Mouse (Mus musculus) ovary, postnatal 36 days (tissue): ENCODE measurements around the gene Arf3.
"Not testable (repeated sequence)": the region's sequence is repeated elsewhere in the genome, so short reads cannot be mapped to it uniquely, and the experiment has no call there.

Experiments
- DNase-seq: peaks from one replicate; pipeline ENCODE4 v3.0.0; 2022; ENCODE audit warnings: low spot score, mixed read lengths

Gene Arf3

GRCm38 (mm10) chr15:98762670-98763529 lies at the start of gene Arf3:
TSS of gene Arf3 (minus strand) at chr15:98763214.
- DNase-seq: peak; percentile 97

- not testable (repeated sequence) for DNase-seq
Measured at GRCm38 (mm10) chr15:98810212-98810611, 47.2 kb upstream of the Arf3 start.

DNA sequence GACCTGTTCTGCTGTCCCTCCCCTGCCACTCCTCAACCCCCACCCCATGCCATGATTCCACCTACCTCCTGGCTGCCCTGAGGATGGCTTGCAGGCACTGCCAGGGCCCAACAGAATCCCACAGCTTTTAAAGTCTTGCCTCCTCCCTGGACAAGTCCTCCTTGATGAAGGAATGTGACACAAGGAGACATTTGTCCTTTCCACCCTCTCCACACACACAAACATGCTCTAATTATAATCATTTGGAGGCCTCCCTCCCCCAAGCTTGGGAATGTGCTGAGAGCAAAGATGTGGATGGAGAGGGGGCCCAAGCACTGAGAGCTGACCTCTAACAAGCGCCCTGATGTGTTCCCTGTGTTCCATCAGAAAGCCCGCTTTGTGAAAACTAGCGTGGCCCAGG lies 46.4 kb upstream of the Arf3 start, which contains the start of gene Ddn:
Gene Ddn, minus strand, starts transcription at position 101 of the 400 bp plus-strand sequence.
- DNase-seq: no peak

DNA sequence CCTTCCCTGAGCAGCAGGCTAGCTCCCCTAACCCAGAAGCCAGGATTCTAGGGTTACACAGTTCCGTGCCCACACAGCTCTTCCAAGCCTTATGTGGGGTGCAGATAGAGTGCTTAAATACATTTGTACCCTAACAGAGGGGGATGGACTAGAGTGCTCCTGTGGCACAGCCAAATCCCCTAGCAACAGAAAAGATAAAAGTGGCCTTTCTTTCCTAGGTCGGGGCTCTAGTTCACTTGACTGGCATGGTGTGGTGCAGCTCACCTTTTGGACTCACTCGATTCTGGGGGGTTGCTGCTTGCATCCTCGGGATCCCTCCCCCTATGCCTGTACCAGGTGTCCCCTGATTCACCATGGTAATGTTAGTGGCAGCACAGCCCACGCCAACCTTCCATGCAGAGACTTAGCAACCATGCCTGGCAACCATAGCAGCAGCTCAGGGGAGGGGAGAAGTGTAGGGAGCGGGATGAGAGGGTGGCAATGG lies 45.7 kb upstream of the Arf3 start:
- DNase-seq: no peak

DNA sequence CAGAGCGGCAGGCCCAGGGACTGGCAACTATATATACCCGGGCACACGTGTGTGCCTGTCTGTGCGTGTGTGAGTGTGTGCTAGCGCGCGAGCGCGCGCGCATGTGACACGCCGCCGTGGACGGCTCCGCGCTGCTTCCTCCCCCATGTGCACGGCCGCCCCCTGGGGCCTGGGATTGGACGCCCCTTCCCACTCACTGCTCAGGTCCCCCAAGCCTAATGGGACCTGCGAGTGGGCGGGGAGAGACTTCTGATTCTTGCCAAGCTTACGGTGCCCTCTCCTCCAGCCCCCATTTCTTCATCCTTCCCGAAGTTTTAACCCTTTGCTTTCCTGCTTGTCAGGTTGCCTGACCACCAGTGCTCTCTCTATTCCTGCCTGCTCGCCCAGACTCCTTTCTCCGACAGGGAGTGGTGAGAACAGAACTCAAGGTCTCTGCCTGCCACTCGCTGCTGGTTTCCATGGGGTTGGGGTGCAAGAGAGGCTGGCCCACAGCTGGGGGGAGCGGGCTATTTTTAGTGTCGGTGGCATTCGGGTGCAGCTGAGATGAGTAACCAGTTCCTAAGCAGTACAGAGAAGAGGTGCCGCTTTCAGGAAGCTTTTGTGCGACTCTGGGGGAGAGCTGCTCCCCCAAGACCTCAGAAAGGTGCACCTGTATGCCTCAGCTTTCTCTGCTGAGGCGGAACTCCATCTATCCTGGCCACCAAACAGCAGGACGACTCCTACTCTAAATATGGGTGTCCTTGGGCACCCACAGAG lies 45.1 kb upstream of the Arf3 start:
- no peak for DNase-seq

- peak; percentile 36 for DNase-seq
Measured at GRCm38 (mm10) chr15:98806809-98807770, 44.1 kb upstream of the Arf3 start.

- no peak for DNase-seq
Measured at GRCm38 (mm10) chr15:98806071-98806808, 43.2 kb upstream of the Arf3 start.

DNA sequence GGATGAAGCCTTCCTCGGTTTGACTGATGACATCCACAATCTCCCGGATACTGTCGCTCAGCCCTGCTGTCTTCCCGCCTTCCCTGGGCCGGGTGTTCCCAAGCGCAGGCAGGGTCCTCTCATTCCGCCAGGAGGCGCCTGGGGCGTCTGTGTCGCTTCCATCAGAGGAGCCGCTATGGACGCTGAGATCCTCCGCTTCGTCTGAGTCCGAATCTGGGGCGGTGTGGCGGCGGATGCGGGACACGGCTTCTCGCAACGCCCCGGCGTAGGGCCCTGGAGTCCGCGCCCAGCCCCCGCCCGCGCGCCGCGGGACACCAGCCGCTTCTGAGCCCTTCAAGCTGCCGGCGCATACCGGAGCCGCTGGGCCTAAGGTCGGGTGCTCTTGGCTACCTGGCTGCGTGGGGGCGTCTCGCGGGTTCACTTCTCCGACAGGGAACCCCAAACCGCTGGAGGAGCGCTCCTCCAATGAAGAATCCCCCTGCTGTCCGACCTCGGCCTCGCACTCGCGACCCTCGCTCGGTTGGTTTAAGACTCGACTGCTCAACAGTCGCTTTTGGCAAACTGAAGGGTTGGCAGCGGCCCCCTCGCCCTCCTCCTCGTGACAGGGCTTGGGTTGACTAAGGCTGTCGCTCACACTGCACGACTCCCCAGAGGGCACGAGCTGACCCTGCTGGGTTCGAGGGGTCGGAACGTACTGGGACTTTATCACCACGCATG lies 42.5 kb upstream of the Arf3 start:
- peak; percentile 73 for DNase-seq

DNA sequence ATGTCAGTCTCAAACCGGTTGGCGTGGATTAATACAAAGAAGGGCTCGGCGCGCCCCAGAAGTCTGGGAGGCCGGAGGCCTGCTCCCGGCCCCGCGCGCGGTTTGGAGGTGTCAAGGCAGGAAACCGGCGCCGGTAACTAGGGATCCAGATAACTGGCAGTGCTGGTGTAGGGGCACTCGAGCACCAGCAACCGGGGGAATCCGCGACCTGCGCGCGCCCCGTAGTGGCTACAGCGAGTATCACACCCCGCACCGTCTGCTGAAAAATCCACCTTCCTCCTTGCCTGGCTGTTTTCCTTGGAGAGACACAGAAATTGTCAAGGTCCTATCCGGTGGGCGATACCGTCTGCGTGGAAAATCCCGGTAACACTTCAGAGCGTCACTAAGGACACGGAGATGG lies 41.0 kb upstream of the Arf3 start:
- DNase-seq: peak; percentile 83

DNA sequence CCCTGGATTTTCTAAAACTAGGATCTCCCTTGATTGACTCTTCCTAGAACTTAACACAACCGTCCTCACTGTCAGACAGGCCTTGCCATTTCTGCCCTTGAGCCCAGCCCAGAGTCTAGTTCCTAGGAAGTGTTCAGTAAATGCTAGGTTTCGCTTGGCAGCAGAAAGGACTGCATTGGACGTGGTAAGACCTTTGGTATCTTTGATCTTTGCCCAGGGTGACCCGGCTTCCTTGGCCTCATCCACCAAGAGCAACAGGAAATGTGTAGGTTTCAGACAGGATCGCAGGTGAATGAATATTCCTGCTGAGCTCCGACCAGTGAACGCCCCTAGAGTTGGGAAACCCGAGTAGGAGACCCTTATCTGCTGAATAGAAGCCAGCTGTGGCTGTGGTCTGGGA lies 39.9 kb upstream of the Arf3 start:
- DNase-seq: no peak

GRCm38 (mm10) chr15:98799396-98799795 lies 36.4 kb upstream of the Arf3 start:
- peak; percentile 80 for DNase-seq

DNA sequence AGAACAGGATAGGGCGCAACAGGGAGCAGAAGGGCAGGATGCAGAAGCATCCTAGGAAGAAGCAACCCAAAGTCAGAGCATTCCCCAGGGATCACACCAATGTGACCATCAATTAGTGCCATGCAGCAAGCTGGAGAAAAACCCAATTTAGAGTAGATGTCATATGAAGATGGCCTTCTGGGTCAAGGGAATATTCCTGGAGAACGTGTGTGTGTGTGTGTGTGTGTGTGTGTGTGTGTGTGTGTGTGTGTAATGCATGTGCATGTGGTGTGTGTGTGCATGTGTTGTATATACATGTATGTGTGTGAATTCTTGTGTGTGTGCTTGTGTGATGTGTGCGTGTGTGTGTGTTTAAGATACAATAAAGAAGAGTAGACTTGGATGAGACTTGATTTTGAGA lies 35.9 kb upstream of the Arf3 start:
- DNase-seq: no peak

DNA sequence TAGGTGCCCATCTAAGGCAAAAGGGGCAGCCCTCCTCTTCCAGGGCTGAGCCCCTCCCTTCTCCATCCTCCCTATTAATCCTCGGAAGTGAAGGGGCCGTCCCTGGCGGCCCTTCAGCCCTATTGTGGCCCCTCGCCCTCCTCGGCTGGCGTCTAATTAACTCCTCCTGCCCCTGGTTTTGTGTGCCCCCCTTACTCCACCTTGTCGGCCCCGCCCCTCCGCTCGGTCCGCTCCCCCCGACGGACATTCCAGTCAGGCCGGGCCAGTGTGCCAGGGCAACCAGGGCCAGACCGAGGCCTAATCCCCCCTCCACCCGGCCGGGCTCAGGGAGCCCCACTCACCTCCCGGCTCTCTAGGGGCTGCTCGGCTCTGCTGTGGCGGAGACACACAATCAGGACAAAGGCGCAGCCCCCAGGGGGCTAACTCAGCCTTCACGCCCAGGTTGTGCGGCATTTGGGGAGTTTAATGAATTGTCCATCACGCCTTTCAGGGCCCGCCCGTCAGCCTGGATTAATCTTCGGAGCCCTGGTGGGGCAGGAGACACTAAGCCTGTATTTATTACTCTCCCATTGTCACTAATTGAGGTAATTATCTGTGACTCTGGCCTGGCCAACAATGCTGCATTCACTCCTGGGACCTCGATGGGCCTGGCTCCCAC lies 35.0 kb upstream of the Arf3 start:
- DNase-seq: no peak

DNA sequence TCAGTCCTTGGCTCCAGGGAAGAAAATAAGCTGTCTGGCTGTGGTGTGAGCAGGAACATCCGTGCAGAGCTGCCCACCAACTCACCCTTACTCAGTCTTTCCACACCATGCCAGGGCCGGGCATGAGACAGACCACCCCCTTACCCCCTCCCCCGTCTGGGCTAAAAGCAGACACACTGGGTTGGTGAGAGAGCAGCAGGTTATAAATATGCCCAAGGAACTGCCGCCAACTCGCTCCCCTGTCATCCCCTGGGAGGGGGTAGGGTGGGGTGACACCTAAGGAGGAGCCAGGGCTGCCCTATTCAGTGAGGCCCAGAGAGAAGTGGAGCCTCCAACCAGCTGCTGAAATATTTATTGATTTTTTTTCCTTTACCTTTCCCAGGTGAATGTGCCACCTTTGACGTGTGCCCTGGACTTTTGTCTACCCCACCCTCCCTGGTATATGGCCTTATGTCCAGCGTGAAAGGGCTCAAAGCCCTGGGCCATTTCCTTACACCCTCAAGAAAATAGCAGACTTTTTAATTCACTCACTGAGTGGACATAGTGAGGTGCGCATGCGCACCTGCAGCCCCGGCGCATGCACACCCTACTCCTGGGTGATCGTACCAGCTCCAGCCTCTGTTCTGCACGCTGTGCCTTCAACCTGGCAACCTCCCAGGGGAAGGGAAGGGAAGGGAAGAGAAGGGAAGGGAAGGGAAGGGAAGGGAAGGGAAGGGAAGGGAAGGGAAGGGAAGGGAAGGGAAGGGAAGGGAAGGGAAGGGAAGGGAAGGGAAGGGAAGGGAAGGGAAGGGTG lies 34.0 kb upstream of the Arf3 start:
- DNase-seq: no peak

DNA sequence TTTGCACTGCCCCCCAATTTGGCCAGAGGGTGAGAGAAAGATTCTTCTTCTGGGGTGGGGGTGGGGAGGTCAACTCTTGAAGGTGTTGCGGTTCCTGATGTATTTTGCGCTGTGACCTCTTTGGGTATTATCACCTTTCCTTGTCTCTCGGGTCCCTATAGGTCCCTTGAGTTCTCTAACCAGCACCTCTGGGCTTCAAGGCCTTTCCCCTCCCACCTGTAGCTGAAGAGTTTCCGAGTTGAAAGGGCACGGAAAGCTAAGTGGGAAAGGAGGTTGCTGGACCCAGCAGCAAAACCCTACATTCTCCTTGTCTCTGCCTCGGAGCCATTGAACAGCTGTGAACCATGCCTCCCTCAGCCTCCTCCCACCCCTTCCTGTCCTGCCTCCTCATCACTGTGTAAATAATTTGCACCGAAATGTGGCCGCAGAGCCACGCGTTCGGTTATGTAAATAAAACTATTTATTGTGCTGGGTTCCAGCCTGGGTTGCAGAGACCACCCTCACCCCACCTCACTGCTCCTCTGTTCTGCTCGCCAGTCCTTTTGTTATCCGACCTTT lies 30.2 kb upstream of the Arf3 start:
- DNase-seq: no peak

- DNase-seq: no peak
Measured at GRCm38 (mm10) chr15:98792233-98793020, 29.4 kb upstream of the Arf3 start.

DNA sequence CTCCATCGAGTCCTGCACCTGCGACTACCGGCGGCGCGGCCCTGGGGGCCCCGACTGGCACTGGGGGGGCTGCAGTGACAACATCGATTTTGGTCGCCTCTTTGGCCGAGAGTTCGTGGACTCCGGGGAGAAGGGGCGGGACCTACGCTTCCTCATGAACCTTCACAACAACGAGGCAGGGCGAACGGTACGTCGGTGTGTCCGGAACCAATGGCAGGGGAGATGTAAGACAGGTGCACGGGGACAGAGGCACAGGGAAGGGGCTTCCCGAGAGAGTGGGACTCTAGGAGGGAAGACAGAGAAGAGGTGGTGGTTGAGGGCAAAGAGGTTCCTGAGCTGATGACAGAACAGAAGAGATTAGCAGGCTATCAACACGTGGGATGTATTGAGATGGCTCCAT lies 28.8 kb upstream of the Arf3 start:
- no peak for DNase-seq

GRCm38 (mm10) chr15:98791221-98791620 lies 28.2 kb upstream of the Arf3 start:
- DNase-seq: no peak
